Mouse (Mus musculus) telencephalon, adult 2 months (tissue): ENCODE measurements around the gene Axin1.
"Not testable (repeated sequence)": the region's sequence is repeated elsewhere in the genome, so short reads cannot be mapped to it uniquely, and the experiment has no call there.

Experiments used
- DNase-seq: peaks from one replicate; pipeline ENCODE4 v3.0.0-alpha.2; 2011; ENCODE audit warnings: low read depth, low spot score

Axin1 gene

GRCm38 (mm10) chr17:26119766-26120710 is 18.4 kb upstream of the Axin1 start:
- DNase-seq: peak; percentile 59

DNA sequence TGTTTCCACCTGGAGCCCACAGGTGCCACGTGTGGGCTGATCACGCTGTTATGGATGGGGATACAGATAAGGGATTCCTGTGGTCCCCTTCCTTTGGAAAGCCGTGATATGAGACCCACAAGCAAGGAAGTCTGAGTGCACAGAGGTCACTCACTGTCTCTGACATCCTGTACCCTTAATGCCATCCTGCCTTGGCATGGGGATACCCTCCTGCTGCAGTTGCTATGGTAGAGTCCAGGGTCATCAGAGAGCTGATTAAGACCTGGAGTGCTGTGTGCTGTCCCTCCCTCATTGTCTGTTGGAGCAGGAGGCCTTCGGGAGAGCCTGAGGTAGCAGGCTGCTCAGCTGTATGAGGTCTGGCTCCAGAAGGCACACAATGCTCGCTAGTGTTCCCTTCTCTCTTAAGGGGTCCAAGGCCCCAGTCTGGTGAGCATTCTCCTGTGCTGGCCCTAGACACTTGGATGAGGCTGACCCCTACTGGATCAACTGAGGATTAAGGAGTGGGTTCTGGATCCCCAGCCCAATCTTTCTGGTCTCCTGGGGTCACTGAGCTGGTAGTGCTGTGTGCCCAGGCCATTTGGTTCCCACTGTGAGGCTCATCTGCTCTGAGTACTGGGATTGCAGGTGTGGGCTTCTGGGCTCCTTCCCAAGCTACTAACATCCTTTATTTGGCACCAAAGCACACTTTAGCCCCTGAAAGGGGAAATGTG is 15.9 kb upstream of the Axin1 start:
- DNase-seq: no peak

- DNase-seq: peak; percentile 97
Measured at GRCm38 (mm10) chr17:26123267-26123684, 15.2 kb upstream of the Axin1 start, which contains the start of gene Mrpl28. Mrpl28 (plus strand) TSS chr17:26123500.

DNA sequence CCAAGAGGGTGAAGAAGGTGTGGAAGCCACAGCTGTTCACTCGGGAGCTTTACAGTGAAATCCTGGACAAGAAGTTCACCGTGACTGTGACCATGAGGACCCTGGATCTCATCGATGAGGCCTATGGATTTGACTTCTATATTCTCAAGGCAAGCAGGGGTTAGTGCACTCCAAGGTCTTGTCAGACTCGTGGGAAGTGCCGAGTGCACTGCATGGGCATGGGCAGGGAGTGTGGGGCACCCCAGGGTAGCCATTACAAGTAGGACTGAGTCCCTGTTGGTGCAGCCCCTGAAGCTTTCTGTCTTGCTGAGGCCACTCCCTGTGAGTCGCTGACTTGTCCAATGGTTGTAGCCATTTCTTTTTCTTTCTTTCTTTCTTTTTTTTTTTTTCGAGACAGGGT is 13.9 kb upstream of the Axin1 start:
- no peak for DNase-seq

DNA sequence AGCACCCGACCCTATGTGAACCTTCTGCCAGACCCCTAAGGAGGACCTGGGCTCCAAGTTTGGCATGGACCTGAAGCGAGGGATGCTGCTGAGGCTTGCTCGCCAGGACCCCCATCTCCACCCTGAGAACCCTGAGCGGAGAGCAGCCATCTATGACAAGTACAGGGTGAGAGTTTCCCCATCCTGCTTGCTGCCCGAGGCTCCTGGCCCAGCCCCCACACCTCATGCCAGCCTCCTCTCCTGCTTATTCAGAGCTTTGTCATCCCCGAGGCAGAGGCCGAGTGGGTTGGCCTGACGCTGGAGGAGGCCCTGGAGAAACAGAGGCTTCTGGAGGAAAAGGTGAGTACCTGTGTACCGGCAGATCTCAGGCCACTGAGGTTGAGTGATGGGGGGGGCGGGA is 13.3 kb upstream of the Axin1 start:
- DNase-seq: no peak

DNA sequence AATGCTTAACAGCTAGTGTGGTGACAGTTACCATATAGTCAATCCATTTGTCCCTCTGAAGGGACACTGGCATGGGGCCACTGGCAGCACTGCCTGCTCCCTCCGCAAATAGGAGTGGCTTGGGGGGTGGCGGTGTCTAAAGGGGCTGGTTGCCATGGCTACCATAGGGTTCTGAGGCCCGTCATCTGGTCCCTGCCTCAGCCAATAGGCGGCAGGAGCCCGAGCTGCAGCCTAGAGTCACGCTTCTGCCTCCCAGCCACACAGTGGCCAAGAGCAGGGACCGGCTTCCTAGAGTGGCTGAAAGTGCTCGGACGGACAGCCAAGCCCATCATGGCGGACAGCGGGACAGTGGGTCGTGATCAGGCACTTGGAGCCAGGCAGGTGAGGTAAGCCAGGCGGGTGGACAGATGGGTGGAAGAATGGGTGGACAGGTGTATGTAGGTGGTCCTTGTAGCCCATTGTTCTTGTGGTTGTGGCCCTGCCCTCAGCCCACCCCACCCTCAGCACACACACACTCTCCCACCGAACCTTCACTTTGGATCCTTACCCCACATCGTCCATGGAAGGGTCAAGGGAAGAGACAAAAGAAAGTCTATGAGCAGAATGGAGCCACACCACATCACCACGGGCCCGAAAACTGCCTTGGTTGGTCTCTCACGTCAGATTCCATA is 7.3 kb upstream of the Axin1 start:
- peak; percentile 10 for DNase-seq

DNA sequence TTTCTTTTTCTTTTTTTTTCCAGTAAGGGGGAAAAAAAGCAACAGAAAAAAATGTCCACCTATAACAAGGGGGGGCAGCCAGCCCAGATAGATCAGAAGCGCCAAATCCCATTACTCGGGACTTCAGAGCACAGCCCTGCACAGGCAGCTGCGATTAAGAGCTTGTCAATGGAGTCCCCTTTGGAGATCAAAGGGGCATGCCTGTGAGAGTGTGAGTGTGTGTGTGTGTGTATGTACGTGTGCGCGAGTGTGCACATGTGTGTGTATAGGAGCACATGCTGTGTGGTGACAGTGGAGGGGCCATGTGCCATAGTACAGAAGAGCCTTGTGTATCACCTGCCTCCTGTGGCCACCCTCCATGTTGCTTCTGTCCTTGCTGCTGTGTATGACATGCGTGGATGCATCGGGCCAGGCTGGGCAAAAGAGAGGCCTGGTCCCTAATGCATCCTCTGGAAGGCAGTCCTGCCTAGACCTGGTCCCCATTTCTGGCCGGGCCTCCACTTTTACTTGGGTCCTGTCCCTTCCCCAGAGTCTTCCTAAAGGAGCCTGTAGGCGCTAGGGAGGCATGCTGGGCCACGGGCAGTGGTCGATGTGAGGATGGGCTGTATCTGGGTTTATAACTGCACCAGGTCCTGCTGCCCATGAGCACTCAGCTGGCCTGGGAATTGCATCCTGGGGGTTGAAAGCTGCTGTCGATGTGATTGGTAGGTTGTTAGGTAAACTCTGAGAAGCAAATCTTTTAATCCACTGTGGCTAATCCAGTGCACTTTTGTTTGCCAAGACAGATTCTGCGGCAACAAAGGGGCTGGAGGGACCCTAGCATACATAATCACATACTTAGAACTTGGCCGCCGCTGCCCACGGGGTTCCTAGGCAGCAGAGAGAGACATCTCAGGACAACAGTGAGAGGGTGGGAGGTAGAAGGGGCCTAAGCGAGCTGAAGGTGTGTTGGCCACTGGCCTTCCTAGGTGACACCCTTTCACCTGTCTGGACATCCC is 6.3 kb upstream of the Axin1 start:
- DNase-seq: no peak

DNA sequence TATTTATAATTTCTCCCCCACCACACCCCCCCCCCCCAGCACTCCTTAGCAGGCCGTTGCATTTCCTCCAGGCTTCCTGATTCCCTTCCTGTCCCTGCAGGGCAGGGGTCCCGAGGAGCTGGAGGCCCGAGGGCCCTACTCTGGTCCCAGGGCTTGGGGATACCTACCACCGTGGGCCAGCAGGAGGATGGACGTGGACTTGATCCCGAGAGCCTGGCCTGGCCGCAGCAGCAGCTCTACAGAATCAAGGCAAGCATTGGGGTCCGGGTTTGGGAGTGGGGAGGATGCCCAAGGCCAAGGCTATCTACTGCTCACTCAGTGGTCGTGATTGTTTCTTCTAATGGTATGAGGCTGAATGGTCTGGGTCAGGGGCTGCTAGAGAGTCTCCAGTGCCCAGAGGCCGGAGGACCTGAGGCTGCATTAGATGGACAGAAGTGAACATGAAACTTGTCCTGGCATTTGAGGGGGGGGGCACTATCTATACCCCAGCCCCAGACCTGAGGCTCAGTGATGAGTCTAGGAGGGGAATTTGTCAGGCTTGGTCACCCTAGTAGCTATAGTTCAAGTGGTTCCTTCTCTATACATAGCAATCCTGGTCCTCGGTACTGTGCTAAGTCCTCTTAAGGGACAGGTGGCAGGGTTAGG is 1.3 kb upstream of the Axin1 start:
- DNase-seq: no peak

- DNase-seq: no peak
Measured at GRCm38 (mm10) chr17:26137751-26138130, 747 bp upstream of the Axin1 start.

DNA sequence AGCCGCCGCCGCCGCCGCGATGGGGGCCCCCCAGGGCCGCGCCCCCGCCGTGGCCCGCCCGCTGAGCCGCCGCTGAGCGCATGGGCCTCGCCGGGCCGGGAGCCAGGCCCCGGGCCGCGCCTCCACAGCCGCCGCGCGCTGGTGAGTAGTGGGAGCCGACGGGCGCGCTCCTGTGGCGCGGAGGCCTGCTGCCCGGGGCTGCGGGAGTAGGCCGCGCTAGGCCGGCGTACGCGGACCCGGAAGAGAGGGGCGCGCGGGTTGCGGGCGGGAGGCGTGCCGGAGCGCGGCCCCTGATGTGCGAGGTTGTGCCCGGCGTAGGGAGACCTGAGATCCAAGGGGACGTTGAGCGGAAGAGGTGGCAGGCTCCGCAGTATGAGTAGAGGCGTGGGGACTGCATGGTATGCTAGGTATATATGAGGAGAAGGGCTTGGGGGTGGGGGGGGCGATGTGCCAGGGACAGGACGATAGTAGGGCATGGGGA is 453 bp downstream of the Axin1 start:
- no peak for DNase-seq

GRCm38 (mm10) chr17:26142796-26143195 is 4.3 kb downstream of the Axin1 start:
- DNase-seq: no peak

DNA sequence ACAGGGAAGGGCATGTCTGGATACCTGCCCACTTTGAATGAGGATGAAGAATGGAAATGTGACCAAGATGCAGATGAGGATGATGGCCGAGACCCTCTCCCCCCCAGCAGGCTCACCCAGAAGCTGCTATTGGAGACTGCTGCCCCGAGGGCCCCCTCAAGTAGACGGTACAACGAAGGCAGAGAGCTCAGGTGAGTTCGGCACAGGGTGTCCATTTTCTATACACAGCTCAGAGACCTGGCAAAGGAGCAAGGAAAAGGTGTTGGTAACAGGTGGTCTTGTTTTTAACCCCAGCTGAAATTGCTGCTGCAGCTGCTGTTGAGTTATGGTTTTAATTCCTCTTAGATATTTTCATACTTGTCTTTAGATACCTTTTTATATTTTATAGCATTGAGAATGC is 4.9 kb downstream of the Axin1 start:
- no peak for DNase-seq

DNA sequence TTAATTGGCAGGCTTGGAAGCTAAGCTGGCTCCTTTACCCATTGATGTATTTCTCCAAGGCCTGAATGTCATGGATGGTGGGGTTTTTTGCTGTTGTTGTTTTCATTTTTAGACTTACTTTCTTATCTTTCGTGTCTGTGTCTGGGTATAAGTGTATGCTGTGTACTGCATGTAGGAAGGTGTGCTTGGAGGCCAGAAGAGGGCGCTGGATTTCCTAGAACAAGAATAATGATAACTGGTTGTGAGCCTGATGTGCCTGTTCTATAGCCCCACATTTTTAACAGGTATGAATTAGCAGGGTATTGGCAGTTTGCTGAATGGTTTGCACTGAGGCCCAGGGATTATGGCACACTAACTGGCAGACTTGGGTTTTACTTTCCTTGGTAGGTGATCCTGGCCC is 10.6 kb downstream of the Axin1 start:
- DNase-seq: no peak

GRCm38 (mm10) chr17:26151886-26152630 is 13.6 kb downstream of the Axin1 start:
- DNase-seq: no peak

GRCm38 (mm10) chr17:26162736-26163135 is 24.2 kb downstream of the Axin1 start:
- DNase-seq: no peak

DNA sequence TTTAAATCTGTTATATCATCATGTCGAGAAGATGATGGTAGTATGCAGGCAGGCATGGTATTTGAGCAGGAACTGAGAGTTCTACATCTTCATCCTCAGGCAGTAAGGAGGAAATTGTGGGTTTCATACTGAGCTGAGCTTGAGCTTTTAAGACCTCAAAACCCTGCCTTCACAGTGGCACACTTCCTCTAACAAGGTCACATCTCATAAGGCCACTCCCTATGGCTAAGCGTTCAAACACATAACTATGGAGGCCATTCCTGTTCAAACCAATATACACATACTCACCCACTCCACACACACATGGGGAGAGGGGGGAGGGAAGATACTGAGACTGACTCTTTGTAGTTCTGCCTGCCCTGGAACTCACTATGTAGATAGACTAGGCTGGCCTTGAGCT is 29.6 kb downstream of the Axin1 start:
- no peak for DNase-seq

GRCm38 (mm10) chr17:26175248-26175647 is 36.8 kb downstream of the Axin1 start:
- not testable (repeated sequence) for DNase-seq

DNA sequence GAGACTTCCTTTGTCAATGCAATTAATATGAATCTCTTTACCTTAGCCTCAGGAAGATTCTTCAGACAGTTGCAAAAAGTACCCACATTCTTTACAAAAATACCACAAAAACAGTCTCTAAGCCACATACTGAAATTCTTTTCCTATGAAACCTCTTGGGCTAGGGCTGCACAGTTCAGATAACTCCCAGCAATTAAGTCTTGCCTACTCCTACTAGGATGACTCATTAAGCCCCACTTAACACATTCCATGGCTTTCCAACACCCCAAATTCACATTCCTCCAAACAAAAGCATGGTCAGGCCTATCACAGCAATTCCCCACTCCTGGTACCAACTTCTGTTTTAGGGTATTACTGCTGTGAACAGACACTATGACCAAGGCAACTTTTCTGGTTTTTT is 40.1 kb downstream of the Axin1 start:
- no peak for DNase-seq

DNA sequence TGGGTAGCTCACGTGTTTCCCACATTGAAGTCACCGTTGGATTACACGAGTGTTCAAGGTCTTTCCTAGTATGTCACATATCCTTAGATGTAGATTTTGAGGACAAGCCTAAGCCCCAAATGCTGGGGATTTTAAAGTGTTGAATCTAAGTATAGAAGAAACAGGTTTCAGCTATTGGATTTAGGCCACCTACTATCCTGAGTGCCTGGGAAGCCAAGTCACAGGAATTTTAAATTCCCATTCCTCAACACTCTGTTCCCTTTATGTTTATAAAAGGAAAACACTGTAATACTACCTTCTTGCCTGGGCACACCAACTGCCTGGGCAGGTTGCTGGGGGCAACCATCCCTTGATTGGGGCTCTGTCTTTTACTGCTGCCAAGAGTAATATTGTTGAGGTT is 42.7 kb downstream of the Axin1 start:
- peak; percentile 62 for DNase-seq

- DNase-seq: no peak
Measured at GRCm38 (mm10) chr17:26187592-26187991, 49.1 kb downstream of the Axin1 start.
